Mouse (Mus musculus) bone marrow macrophage, adult 2 months (primary cell): Measurements from ENCODE around the gene BC049730.

Experiments
- CTCF ChIP-seq: IDR thresholded peaks from 2 replicates; pipeline ENCODE4 v1.5.1; 2012; ENCODE audit warnings: low read depth, mild to moderate bottlenecking, low read length, moderate library complexity
- POLR2A ChIP-seq: IDR thresholded peaks from 2 replicates; pipeline ENCODE4 v1.6.1; 2012; ENCODE audit warnings: mild to moderate bottlenecking, low read depth, low read length, borderline replicate concordance

DNA sequence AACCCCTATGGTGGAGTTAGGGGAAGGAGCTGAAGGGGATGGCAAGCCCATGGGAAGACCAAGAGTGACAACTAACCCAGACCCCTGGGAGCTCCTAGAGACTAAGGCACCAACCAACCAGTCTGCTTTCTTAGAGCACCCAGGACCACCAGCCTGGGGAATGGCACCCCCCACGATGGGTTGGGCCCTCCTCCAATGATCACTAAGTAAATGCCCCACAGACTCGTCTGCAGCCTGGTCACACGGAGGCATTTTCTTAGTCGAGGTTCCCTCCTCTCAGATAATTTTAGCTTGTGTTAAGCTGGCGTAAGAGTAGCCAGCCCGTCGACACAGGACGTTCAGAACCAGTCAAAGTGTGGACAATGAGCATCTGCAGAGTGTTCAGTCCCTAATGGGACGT, 44.1 kb upstream of the BC049730 start:
- TF ChIP-seq CTCF = no peak
- no peak for TF ChIP-seq POLR2A
